Mouse (Mus musculus) liver, embryonic 12.5 days (tissue): ENCODE data around the gene C1qtnf6. TPM values are rescaled to one million over a fixed set of nuclear protein-coding genes. Genes with fewer than 3 reads are reported as not detected.

Experiments
- ATAC-seq: fragments of 200-750 bp; cut with Nextera tagmentation; 2 replicates; pipeline ENCODE4 v1.8.0; 2017; ENCODE audit warnings: moderate number of reproducible peaks, mild to moderate bottlenecking, moderate library complexity
- H3K27ac ChIP-seq: fragments of 300-500 bp; sonication (generic); 2 replicates; pipeline ENCODE4 v1.5.1; 2016; ENCODE audit warnings: mild to moderate bottlenecking
- H3K27me3 ChIP-seq: fragments of 300-500 bp; sonication (generic); replicated peaks from 2 replicates; pipeline ENCODE4 v1.6.1; 2016; ENCODE audit warnings: mild to moderate bottlenecking, moderate library complexity
- H3K36me3 ChIP-seq: fragments of 300-500 bp; sonication (generic); 2 replicates; pipeline ENCODE4 v1.6.1; 2016; ENCODE audit warnings: mild to moderate bottlenecking, moderate library complexity
- H3K4me1 ChIP-seq: fragments of 300-500 bp; sonication (generic); 2 replicates; pipeline ENCODE4 v1.6.1; 2016
- H3K4me2 ChIP-seq: fragments of 300-500 bp; sonication (generic); 2 replicates; pipeline ENCODE4 v1.6.1; 2016; ENCODE audit warnings: mild to moderate bottlenecking, moderate library complexity
- H3K4me3 ChIP-seq: fragments of 300-500 bp; sonication (generic); 2 replicates; pipeline ENCODE4 v1.5.1; 2016; ENCODE audit warnings: mild to moderate bottlenecking, moderate library complexity
- H3K9ac ChIP-seq: fragments of 300-500 bp; sonication (generic); 2 replicates; pipeline ENCODE4 v1.6.1; 2016; ENCODE audit warnings: mild to moderate bottlenecking, moderate library complexity
- H3K9me3 ChIP-seq: fragments of 300-500 bp; sonication (generic); replicated peaks from 2 replicates; pipeline ENCODE4 v1.6.1; 2016; ENCODE audit warnings: mild to moderate bottlenecking, moderate library complexity
- WGBS: fragments of 180-500 bp; shearing (Covaris S2); methylation state at CpG from one replicate; pipeline ENCODE4 v1.1.7; 2016; ENCODE audit not compliant: insufficient replicate concordance; 5-methylcytosine and 5-hydroxymethylcytosine counted together
- polyA plus RNA-seq: library from polyadenylated mRNA; unstranded; fragments of >200 nt; fragmentation: Nextera tagmentation; extraction: Ambion mirVana; gene quantifications from 2 replicates; pipeline ENCODE4 v1.2.1, GENCODE M21; 2016

C1qtnf6 gene
- polyA plus RNA-seq, 1 experiment from 2014 or later = 5.6 TPM

- Histone ChIP-seq H3K36me3 (no peaks in the 10 kb centered on the region), H3K27me3 (peaks cover 23% of the 10 kb centered on the region), H3K9ac (peak overlapping the region; percentile 22; the same call in 1 of the 2 replicates), H3K9me3 (no peaks in the 10 kb centered on the region), H3K4me1 (peaks cover 51% of the 10 kb centered on the region), H3K4me2 (peak overlapping the region; percentile 56), H3K27ac (peak overlapping the region; percentile 62), H3K4me3 (peak overlapping the region; percentile 34)
- 25% methylated on average over 11 of the region's 11 CpGs for WGBS
- ATAC-seq = no peak
Observed at GRCm38 (mm10) chr15:78528726-78529411, 2.3 kb downstream of the C1qtnf6 start.

DNA sequence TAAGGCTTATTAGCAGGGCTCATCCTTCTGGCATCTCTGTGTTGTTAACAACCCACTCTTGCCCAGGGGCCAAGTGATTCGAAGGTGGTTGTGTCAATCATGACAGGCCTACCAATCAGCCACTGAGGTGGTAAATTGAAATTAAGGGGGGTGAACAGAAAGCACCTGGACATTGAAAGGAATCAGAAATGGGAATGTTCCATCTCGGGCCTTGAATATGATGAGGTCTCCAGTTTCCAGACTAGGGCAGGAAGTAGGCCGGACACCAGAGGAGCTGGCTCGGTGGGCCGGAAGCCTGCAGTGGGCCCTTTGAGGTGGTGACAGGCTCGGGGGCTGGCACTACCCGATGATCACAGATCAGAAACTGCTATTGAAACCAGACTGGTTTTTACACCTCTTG lies 3.2 kb downstream of the C1qtnf6 start:
- H3K4me1 ChIP-seq = peaks cover 44% of the 10 kb centered on the region
- H3K36me3 ChIP-seq = no peaks in the 10 kb centered on the region
- 54% methylated on average over 7 of the region's 7 CpGs for whole genome bisulfite sequencing
- no peak for ATAC-seq
- H3K4me2 ChIP-seq = no peak overlapping the region
- H3K27me3 ChIP-seq = peaks cover 20% of the 10 kb centered on the region
- no peak overlapping the region for H3K27ac ChIP-seq
- no peak overlapping the region for H3K9ac ChIP-seq
- H3K9me3 ChIP-seq = no peaks in the 10 kb centered on the region
- no peak overlapping the region for H3K4me3 ChIP-seq

GRCm38 (mm10) chr15:78524163-78524562 lies 7.1 kb downstream of the C1qtnf6 start:
- Histone ChIP-seq H3K27me3 (no peaks in the 10 kb centered on the region), H3K4me3 (no peak overlapping the region), H3K9ac (no peak overlapping the region), H3K9me3 (no peaks in the 10 kb centered on the region), H3K27ac (no peak overlapping the region), H3K4me2 (no peak overlapping the region), H3K4me1 (peaks cover 13% of the 10 kb centered on the region), H3K36me3 (no peaks in the 10 kb centered on the region)
- no peak for ATAC-seq
- WGBS = 85% methylated on average over 5 of the region's 5 CpGs

DNA sequence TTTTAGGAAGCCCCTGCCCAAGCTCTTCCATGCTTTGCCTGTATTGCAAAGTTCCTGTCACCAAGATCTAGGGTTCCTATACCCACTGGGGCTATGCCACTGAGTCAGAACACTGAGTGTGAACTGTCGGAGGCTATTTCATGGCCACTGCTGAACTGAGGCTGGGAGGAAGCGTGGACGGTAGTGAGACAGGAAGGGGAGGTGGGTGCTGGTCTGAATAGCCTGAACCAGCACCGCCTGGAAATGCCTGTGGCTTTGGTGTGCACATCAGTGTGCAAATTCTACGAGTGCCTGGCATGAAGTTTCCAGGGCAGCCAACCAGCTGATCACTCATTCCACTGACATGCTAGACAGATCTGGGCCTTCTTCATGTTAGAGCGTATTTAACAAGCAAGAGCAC lies 9.3 kb downstream of the C1qtnf6 start:
- no peaks in the 10 kb centered on the region for H3K9me3 ChIP-seq
- 44% methylated on average over 6 of the region's 6 CpGs for WGBS
- H3K4me2 ChIP-seq = no peak overlapping the region
- H3K4me3 ChIP-seq = no peak overlapping the region
- H3K9ac ChIP-seq = no peak overlapping the region
- no peaks in the 10 kb centered on the region for H3K27me3 ChIP-seq
- no peaks in the 10 kb centered on the region; the same call in 1 of the 2 replicates for H3K4me1 ChIP-seq
- no peak for ATAC-seq
- no peaks in the 10 kb centered on the region for H3K36me3 ChIP-seq
- H3K27ac ChIP-seq = no peak overlapping the region

- H3K36me3 ChIP-seq = no peaks in the 10 kb centered on the region
- H3K9me3 ChIP-seq = no peaks in the 10 kb centered on the region
- WGBS = 62% methylated on average over 8 of the region's 8 CpGs
- no peak overlapping the region for H3K27ac ChIP-seq
- no peak overlapping the region for H3K9ac ChIP-seq
- H3K4me1 ChIP-seq = no peaks in the 10 kb centered on the region; the same call in 1 of the 2 replicates
- no peak overlapping the region for H3K4me3 ChIP-seq
- no peak for ATAC-seq
- H3K4me2 ChIP-seq = no peak overlapping the region
- H3K27me3 ChIP-seq = no peaks in the 10 kb centered on the region
Observed at GRCm38 (mm10) chr15:78521331-78521730, 9.9 kb downstream of the C1qtnf6 start.

DNA sequence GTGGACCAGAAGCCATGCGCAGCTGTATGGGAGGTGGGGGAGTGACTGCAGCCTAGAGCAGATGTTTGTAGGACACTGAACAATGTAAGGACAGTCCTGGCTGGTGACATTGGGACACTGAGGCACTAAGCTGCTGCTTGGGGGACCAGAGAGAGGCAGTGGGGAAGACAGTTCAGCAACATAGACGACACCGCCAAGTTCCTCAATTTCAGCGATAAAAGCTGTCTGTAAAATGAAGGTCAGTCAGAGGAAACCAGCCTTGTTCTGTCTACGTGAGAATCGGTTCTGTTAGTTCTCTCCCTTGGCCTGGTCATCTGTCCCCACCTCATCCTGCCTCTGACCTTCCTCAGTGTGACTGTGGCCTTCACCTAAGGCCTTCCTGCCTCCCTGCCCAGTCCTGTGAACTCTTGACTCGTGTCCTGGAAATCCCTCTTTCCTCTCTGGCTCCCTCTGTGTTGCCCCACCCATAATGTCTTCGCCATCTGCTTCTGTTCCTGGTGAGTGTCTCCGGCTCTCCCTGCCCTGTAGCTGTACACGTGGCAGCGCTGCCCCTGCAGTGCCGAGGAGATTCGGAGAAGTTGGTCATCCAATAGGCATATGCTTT lies 11.0 kb downstream of the C1qtnf6 start:
- no peak for ATAC-seq
- WGBS = 46% methylated on average over 13 of the region's 13 CpGs
- no peak overlapping the region for H3K27ac ChIP-seq

GRCm38 (mm10) chr15:78518221-78518620 lies 13.0 kb downstream of the C1qtnf6 start:
- ATAC-seq = no peak
- 55% methylated on average over 7 of the region's 7 CpGs for WGBS
- Histone ChIP-seq H3K27ac (no peak overlapping the region), H3K36me3 (no peaks in the 10 kb centered on the region), H3K4me2 (no peak overlapping the region), H3K4me1 (0 out of 2 replicates have a peak, but pooled peaks cover 5% of the 10 kb centered on the region), H3K9ac (no peak overlapping the region), H3K27me3 (no peaks in the 10 kb centered on the region), H3K4me3 (no peak overlapping the region), H3K9me3 (no peaks in the 10 kb centered on the region)

More for the DNA sequence above, 11.0 kb downstream of the C1qtnf6 start:
- Histone ChIP-seq H3K9me3 (no peaks in the 10 kb centered on the region), H3K4me1 (no peaks in the 10 kb centered on the region), H3K9ac (no peak overlapping the region), H3K4me3 (no peak overlapping the region), H3K27me3 (no peaks in the 10 kb centered on the region), H3K36me3 (no peaks in the 10 kb centered on the region), H3K4me2 (no peak overlapping the region)

DNA sequence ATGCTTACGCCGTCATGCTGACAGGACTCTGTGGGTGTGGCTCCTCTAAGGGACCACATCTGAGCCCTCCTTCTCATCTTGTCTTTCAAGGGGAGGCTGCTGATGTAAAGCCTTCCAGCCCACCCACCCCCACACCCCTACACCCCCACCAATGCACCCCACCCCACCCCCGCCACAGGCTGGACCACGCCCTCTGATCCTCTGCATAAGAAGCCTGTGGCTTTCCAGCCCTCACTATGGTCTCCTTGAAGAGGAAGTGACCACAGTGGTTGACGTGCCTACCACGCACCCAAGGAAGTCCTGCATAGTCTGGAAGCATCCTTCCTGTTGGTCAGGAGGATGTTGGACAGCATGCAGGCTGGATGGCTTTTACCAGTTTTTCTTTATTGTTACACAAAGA lies 15.5 kb downstream of the C1qtnf6 start:
- H3K36me3 ChIP-seq = no peaks in the 10 kb centered on the region
- H3K9ac ChIP-seq = no peak overlapping the region
- H3K4me2 ChIP-seq = no peak overlapping the region
- no peak overlapping the region for H3K4me3 ChIP-seq
- WGBS = 30% methylated on average over 6 of the region's 6 CpGs
- H3K27ac ChIP-seq = no peak overlapping the region
- H3K27me3 ChIP-seq = no peaks in the 10 kb centered on the region
- peaks cover 17% of the 10 kb centered on the region for H3K4me1 ChIP-seq
- no peak for ATAC-seq
- H3K9me3 ChIP-seq = no peaks in the 10 kb centered on the region

DNA sequence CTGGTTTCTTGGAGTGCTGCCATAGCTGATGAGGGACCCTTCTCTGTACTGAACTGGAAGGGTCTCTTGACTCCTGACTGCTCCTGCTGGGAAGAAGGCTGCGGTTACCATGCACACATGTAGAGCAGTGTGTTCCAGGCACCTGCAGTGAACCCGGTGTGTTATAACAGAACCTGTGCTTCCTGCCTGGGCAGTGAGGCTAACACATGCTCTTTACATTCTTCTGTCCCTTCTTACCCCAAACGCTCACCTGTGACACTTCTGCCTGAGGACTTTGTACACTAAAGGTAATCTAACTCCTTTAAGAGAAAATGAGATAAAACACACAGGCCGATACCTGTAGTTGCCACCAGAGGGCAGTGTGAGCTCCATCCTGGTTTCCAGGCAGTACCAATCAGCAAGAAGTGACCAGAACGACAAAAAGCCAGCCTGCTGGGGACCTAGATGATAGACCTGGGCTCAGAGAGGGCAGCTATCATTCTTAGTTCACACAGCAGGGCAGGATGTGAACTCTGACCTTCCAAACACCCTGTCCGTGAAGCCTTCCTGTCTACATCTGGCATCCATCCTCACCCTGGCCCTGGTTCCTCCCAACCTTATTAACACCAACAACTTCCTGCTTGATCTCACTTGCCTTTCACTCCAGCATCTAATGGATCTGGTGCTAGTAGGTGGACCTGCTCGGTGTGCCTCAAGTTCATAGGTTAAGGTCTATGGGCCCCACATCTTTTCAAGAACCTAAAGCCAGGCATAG lies 16.6 kb downstream of the C1qtnf6 start:
- no peak for ATAC-seq
- Histone ChIP-seq H3K27ac (no peak overlapping the region), H3K4me2 (no peak overlapping the region), H3K36me3 (no peaks in the 10 kb centered on the region), H3K9ac (no peak overlapping the region), H3K9me3 (no peaks in the 10 kb centered on the region), H3K4me1 (peaks cover 26% of the 10 kb centered on the region), H3K4me3 (no peak overlapping the region), H3K27me3 (no peaks in the 10 kb centered on the region)
- WGBS = 22% methylated on average over 7 of the region's 7 CpGs

GRCm38 (mm10) chr15:78513019-78513418 lies 18.2 kb downstream of the C1qtnf6 start:
- H3K9ac ChIP-seq = no peak overlapping the region
- WGBS = 74% methylated on average over 14 of the region's 14 CpGs
- H3K27me3 ChIP-seq = no peaks in the 10 kb centered on the region
- peaks cover 26% of the 10 kb centered on the region for H3K4me1 ChIP-seq
- H3K27ac ChIP-seq = no peak overlapping the region
- H3K36me3 ChIP-seq = no peaks in the 10 kb centered on the region
- H3K9me3 ChIP-seq = no peaks in the 10 kb centered on the region
- ATAC-seq = no peak
- no peak overlapping the region for H3K4me3 ChIP-seq
- H3K4me2 ChIP-seq = no peak overlapping the region

GRCm38 (mm10) chr15:78511951-78512350 lies 19.3 kb downstream of the C1qtnf6 start:
- H3K36me3 ChIP-seq = no peaks in the 10 kb centered on the region
- no peak overlapping the region for H3K9ac ChIP-seq
- peak; percentile 28; the same call in 1 of the 2 replicates for ATAC-seq
- H3K9me3 ChIP-seq = no peaks in the 10 kb centered on the region
- no peaks in the 10 kb centered on the region for H3K27me3 ChIP-seq
- H3K4me3 ChIP-seq = no peak overlapping the region
- H3K27ac ChIP-seq = peak overlapping the region; percentile 14; the same call in 1 of the 2 replicates
- peaks cover 26% of the 10 kb centered on the region for H3K4me1 ChIP-seq
- WGBS = 56% methylated on average over 7 of the region's 7 CpGs
- no peak overlapping the region for H3K4me2 ChIP-seq

GRCm38 (mm10) chr15:78510736-78511135 lies 20.5 kb downstream of the C1qtnf6 start:
- ATAC-seq = no peak
- H3K27me3 ChIP-seq = no peaks in the 10 kb centered on the region
- no peak overlapping the region for H3K27ac ChIP-seq
- peaks cover 26% of the 10 kb centered on the region for H3K4me1 ChIP-seq
- no peak overlapping the region for H3K9ac ChIP-seq
- 68% methylated on average over 6 of the region's 6 CpGs for WGBS
- H3K4me3 ChIP-seq = no peak overlapping the region
- no peak overlapping the region for H3K4me2 ChIP-seq
- H3K9me3 ChIP-seq = no peaks in the 10 kb centered on the region
- H3K36me3 ChIP-seq = no peaks in the 10 kb centered on the region
